Mouse (Mus musculus) megakaryocyte progenitor cell, adult 5-6 weeks (primary cell): ENCODE measurements at regions not wholly inside any gene's neighbourhood (a gene's known extent, or its start where the extent isn't known, plus 50 kb on each side); places are given as distances from the start of the nearest gene placed in this dataset.

Experiments
- ATAC-seq: replicated peaks from 2 replicates; pipeline ENCODE4 v1.8.0; 2016; ENCODE audit warnings: mild to moderate bottlenecking, moderate TSS enrichment, inconsistent platforms; ENCODE audit not compliant: poor library complexity

GRCm38 (mm10) chr4:55972235-55972819 is 440.1 kb upstream of the Klf4 start:
- ATAC-seq = no peak

GRCm38 (mm10) chr4:55960063-55960462 is 427.8 kb upstream of the Klf4 start:
- ATAC-seq = peak; percentile 91

- no peak for ATAC-seq
These were observed 421.4 kb upstream of the Klf4 start for GRCm38 (mm10) chr4:55953701-55954100.

- ATAC-seq = no peak
These were observed 420.0 kb upstream of the Klf4 start for GRCm38 (mm10) chr4:55952220-55952619.

- ATAC-seq = no peak
These were observed 409.2 kb upstream of the Klf4 start for GRCm38 (mm10) chr4:55941423-55941822.

GRCm38 (mm10) chr4:55938383-55938782 is 406.1 kb upstream of the Klf4 start:
- no peak for ATAC-seq

- no peak for ATAC-seq
These were observed 405.6 kb upstream of the Klf4 start for GRCm38 (mm10) chr4:55937833-55938232.

- no peak for ATAC-seq
These were observed 397.0 kb upstream of the Klf4 start for GRCm38 (mm10) chr4:55929141-55929782.

- no peak for ATAC-seq
These were observed 396.4 kb upstream of the Klf4 start for GRCm38 (mm10) chr4:55928670-55929069.

- no peak for ATAC-seq
These were observed 395.9 kb upstream of the Klf4 start for GRCm38 (mm10) chr4:55928196-55928595.

GRCm38 (mm10) chr4:55927391-55927790 is 395.1 kb upstream of the Klf4 start:
- no peak for ATAC-seq

- ATAC-seq = no peak
These were observed 392.7 kb upstream of the Klf4 start for GRCm38 (mm10) chr4:55924974-55925373.

- no peak for ATAC-seq
These were observed 389.0 kb upstream of the Klf4 start for GRCm38 (mm10) chr4:55921217-55921616.

- ATAC-seq = no peak
These were observed 362.0 kb upstream of the Klf4 start for GRCm38 (mm10) chr4:55894116-55894885.

GRCm38 (mm10) chr4:55891656-55892055 is 359.4 kb upstream of the Klf4 start:
- no peak for ATAC-seq

- no peak for ATAC-seq
These were observed 355.3 kb upstream of the Klf4 start for GRCm38 (mm10) chr4:55887581-55887980.

- no peak for ATAC-seq
These were observed 350.3 kb upstream of the Klf4 start for GRCm38 (mm10) chr4:55882541-55882940.

- ATAC-seq = no peak
These were observed 343.0 kb upstream of the Klf4 start for GRCm38 (mm10) chr4:55875304-55875703.

- ATAC-seq = no peak
These were observed 342.6 kb upstream of the Klf4 start for GRCm38 (mm10) chr4:55874875-55875274.

GRCm38 (mm10) chr4:55874276-55874675 is 342.0 kb upstream of the Klf4 start:
- no peak for ATAC-seq

- peak; percentile 66 for ATAC-seq
These were observed 327.8 kb upstream of the Klf4 start for GRCm38 (mm10) chr4:55860055-55860454.

- ATAC-seq = no peak
These were observed 327.0 kb upstream of the Klf4 start for GRCm38 (mm10) chr4:55859211-55859761.
